Comparison of ENCODE assay signal across 24 mouse cellular contexts in genomic region chr10:18630498-18630897, GRCm38 (mm10).
"Had no signal": no experiment of that assay in that cellular context is flagged by ENCODE, and none has a peak within 500 bp of the region (broad histone marks: within the 10 kb centered on the region; RNA-seq: fewer than 3 reads in every experiment).

No protein-coding gene starts in this region.

- H3K27ac ChIP-seq: heart, adult 2 months; heart, embryonic 13.5 days; heart, embryonic 15.5 days; hindbrain, embryonic 13.5 days; hindbrain, embryonic 15.5 days; hindbrain, postnatal 0 days; intestine, embryonic 15.5 days; layer of hippocampus, adult 2 months; limb, embryonic 13.5 days; limb, embryonic 15.5 days had no signal

- H3K4me1 ChIP-seq: heart, embryonic 13.5 days; heart, embryonic 15.5 days; hindbrain, embryonic 13.5 days; hindbrain, embryonic 15.5 days; intestine, embryonic 15.5 days; limb, embryonic 13.5 days; limb, embryonic 15.5 days had no signal

- H3K36me3 ChIP-seq: heart, embryonic 13.5 days; heart, embryonic 15.5 days; intestine, embryonic 15.5 days; limb, embryonic 13.5 days; limb, embryonic 15.5 days had no signal

- DNase-seq: forebrain, postnatal 0 days; gastrocnemius, postnatal 14 days; gastrocnemius, postnatal 36 days; heart, adult 11 months; heart, adult 2 months; heart, postnatal 14 days; heart, postnatal 36 days; kidney, adult 18-20 months; kidney, adult 8-10 months; kidney, postnatal 10 days; kidney, postnatal 25 days; kidney, postnatal 4 days; left cerebral cortex, postnatal 4 days had no signal

- H3K4me2 ChIP-seq: heart, embryonic 11.5 days; heart, embryonic 13.5 days; heart, embryonic 15.5 days; hindbrain, embryonic 13.5 days; hindbrain, embryonic 15.5 days; intestine, embryonic 15.5 days; limb, embryonic 13.5 days; limb, embryonic 15.5 days had no signal

- H3K9ac ChIP-seq: forebrain, postnatal 0 days; heart, embryonic 13.5 days; heart, embryonic 15.5 days; hindbrain, embryonic 13.5 days; hindbrain, embryonic 15.5 days; intestine, embryonic 15.5 days; limb, embryonic 13.5 days; limb, embryonic 15.5 days had no signal

- H3K27me3 ChIP-seq: heart, embryonic 13.5 days; heart, embryonic 15.5 days; hindbrain, embryonic 13.5 days; hindbrain, embryonic 15.5 days; intestine, embryonic 15.5 days; limb, embryonic 13.5 days; limb, embryonic 15.5 days had no signal

- ATAC-seq: forebrain, postnatal 0 days; hindbrain, postnatal 0 days; intestine, embryonic 15.5 days; intestine, postnatal 0 days had no signal

- H3K4me3 ChIP-seq: heart, adult 2 months; heart, embryonic 13.5 days; heart, embryonic 15.5 days; hindbrain, embryonic 13.5 days; hindbrain, embryonic 15.5 days; intestine, embryonic 15.5 days; layer of hippocampus, adult 2 months; limb, embryonic 13.5 days; limb, embryonic 15.5 days had no signal

- H3K9me3 ChIP-seq: heart, embryonic 13.5 days; heart, embryonic 15.5 days; hindbrain, embryonic 13.5 days; hindbrain, embryonic 15.5 days; intestine, embryonic 15.5 days; limb, embryonic 13.5 days; limb, embryonic 15.5 days had no signal
